Mouse (Mus musculus): ENCODE data around the gene Chpt1.

The Chpt1 gene

GRCm38 (mm10) chr10:88407875-88408631, 95.8 kb downstream of the Chpt1 start:
- no peak for DNase-seq (ENCODE audit: low read depth in 2 of 2, low spot score in 2 of 2)

- no peak for DNase-seq (ENCODE audit: low read depth in 2 of 2, low spot score in 2 of 2)
Observed at GRCm38 (mm10) chr10:88405812-88406211, 98.1 kb downstream of the Chpt1 start.

DNA sequence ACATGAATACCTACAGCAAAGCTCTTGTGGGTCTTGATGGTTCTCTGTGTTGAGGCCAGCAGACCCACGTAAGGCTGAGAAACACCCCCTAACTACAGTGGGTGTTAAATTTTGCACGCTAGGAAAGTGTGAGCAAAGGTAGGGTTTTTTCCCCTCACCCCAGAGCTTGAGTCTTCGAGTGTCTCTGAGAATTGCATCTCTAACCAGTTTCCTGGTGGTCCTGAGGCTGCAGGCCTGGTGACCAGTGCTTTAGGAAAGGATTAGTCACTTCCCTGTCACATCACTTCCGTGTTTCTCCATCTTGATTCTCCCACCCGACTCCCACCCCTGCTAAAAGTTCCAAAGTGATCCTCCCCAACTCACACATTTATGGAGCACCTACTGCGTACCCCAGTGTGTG, 99.7 kb downstream of the Chpt1 start:
- no peak for DNase-seq (ENCODE audit: low read depth in 2 of 2, low spot score in 2 of 2)

DNA sequence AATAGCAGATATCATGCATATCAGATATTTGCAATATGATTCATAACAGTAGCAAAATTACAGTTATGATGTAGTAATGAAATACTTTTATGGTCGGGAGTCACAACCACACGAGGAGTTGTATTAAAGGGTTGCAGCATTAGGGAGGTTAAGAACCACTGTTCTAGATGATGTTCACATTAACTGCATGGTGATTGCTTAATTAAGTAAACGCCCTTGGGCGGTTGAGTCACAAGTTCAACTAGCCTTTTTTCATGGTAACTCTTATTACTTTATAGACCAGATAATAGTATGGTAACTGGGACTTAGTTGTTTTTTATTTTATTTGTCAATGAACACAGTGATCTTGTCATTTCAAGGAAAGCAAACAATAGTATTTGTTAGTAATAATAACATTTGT, 100.9 kb downstream of the Chpt1 start:
- DNase-seq (ENCODE audit: low read depth in 2 of 2, low spot score in 2 of 2), result no peak

Data from CD8-positive naive resting alpha-beta T cell, adult 2 months (primary cell).